Mouse (Mus musculus): ENCODE results near the gene Ehd3. TPM values are rescaled to one million over a fixed set of nuclear protein-coding genes. Genes with fewer than 3 reads are reported as not detected.
"Not testable (repeated sequence)": the region's sequence is repeated elsewhere in the genome, so short reads cannot be mapped to it uniquely, and the experiment has no call there.

Gene Ehd3
- polyA plus RNA-seq, 1 experiment from 2014 or later, result 2.7 TPM

- not testable (repeated sequence) for H3K4me3 ChIP-seq (ENCODE audit: control insufficient read depth in 1 of 2, insufficient read depth in 1 of 2, low read depth in 1 of 2, low read length in 2 of 2); ATAC-seq (ENCODE audit: insufficient number of reproducible peaks, insufficient read depth, low FRiP score, low read depth); H3K9me3 ChIP-seq (ENCODE audit: control insufficient read depth, low read length); H3K27me3 ChIP-seq (ENCODE audit: control insufficient read depth, insufficient read depth, low read length); H3K36me3 ChIP-seq (ENCODE audit: control insufficient read depth, insufficient read depth, low read length); H3K9ac ChIP-seq (ENCODE audit: low read length); H3K4me2 ChIP-seq (ENCODE audit: low read length)
- Histone ChIP-seq H3K27ac (replicated peaks in 1 of 2; ENCODE audit: control insufficient read depth in 1 of 2, insufficient read depth in 1 of 2, low read depth in 2 of 2, low read length in 2 of 2) (0 out of 4 replicates have a peak overlapping the region, but pooled peaks of 1 of the 2 experiments have one; percentile 14), H3K4me1 (ENCODE audit: control insufficient read depth in 2 of 2, insufficient read depth in 2 of 2, low read length in 2 of 2) (peaks cover 7 to 15% of the 10 kb centered on the region in 2 experiments)
- WGBS, result 15% methylated on average over 1 of the region's 1 CpGs
These were observed 35.9 kb downstream of the Ehd3 start for GRCm38 (mm10) chr17:73839876-73840275.

- Histone ChIP-seq H3K9ac (ENCODE audit: low read length) (no peak overlapping the region), H3K9me3 (ENCODE audit: control insufficient read depth, low read length) (no peaks in the 10 kb centered on the region), H3K4me1 (ENCODE audit: control insufficient read depth in 2 of 2, insufficient read depth in 2 of 2, low read length in 2 of 2) (peaks cover 7 to 15% of the 10 kb centered on the region in 2 experiments), H3K4me2 (ENCODE audit: low read length) (no peak overlapping the region), H3K27me3 (ENCODE audit: control insufficient read depth, insufficient read depth, low read length) (no peaks in the 10 kb centered on the region), H3K27ac (replicated peaks in 1 of 2; ENCODE audit: control insufficient read depth in 1 of 2, insufficient read depth in 1 of 2, low read depth in 2 of 2, low read length in 2 of 2) (no peak overlapping the region), H3K4me3 (ENCODE audit: control insufficient read depth in 1 of 2, insufficient read depth in 1 of 2, low read depth in 1 of 2, low read length in 2 of 2) (no peak overlapping the region), H3K36me3 (ENCODE audit: control insufficient read depth, insufficient read depth, low read length) (no peaks in the 10 kb centered on the region)
- WGBS, result 54% methylated on average over 1 of the region's 1 CpGs
- no peak for ATAC-seq (ENCODE audit: insufficient number of reproducible peaks, insufficient read depth, low FRiP score, low read depth)
These were observed 39.0 kb downstream of the Ehd3 start for GRCm38 (mm10) chr17:73842963-73843362.

GRCm38 (mm10) chr17:73845632-73846031, 41.7 kb downstream of the Ehd3 start:
- no peak for ATAC-seq (ENCODE audit: insufficient number of reproducible peaks, insufficient read depth, low FRiP score, low read depth)
- WGBS, result 57% methylated on average over 3 of the region's 3 CpGs

GRCm38 (mm10) chr17:73847399-73847798, 43.5 kb downstream of the Ehd3 start:
- no peak overlapping the region for H3K4me3 ChIP-seq (ENCODE audit: control insufficient read depth in 1 of 2, insufficient read depth in 1 of 2, low read depth in 1 of 2, low read length in 2 of 2)
- H3K27ac ChIP-seq (replicated peaks in 1 of 2; ENCODE audit: control insufficient read depth in 1 of 2, insufficient read depth in 1 of 2, low read depth in 2 of 2, low read length in 2 of 2), result no peak overlapping the region
- no peaks in the 10 kb centered on the region for H3K4me1 ChIP-seq (ENCODE audit: control insufficient read depth in 2 of 2, insufficient read depth in 2 of 2, low read length in 2 of 2)
- H3K9me3 ChIP-seq (ENCODE audit: control insufficient read depth, low read length), result no peaks in the 10 kb centered on the region
- 0 out of 2 replicates have a peak, but pooled peaks cover 5% of the 10 kb centered on the region for H3K27me3 ChIP-seq (ENCODE audit: control insufficient read depth, insufficient read depth, low read length)
- no peaks in the 10 kb centered on the region for H3K36me3 ChIP-seq (ENCODE audit: control insufficient read depth, insufficient read depth, low read length)
- WGBS, result 66% methylated on average over 1 of the region's 1 CpGs
- H3K9ac ChIP-seq (ENCODE audit: low read length), result no peak overlapping the region
- no peak overlapping the region for H3K4me2 ChIP-seq (ENCODE audit: low read length)
- no peak for ATAC-seq (ENCODE audit: insufficient number of reproducible peaks, insufficient read depth, low FRiP score, low read depth)

More at GRCm38 (mm10) chr17:73845632-73846031, 41.7 kb downstream of the Ehd3 start:
- Histone ChIP-seq H3K4me2 (ENCODE audit: low read length) (no peak overlapping the region), H3K4me3 (ENCODE audit: control insufficient read depth in 1 of 2, insufficient read depth in 1 of 2, low read depth in 1 of 2, low read length in 2 of 2) (no peak overlapping the region), H3K9me3 (ENCODE audit: control insufficient read depth, low read length) (no peaks in the 10 kb centered on the region), H3K4me1 (ENCODE audit: control insufficient read depth in 2 of 2, insufficient read depth in 2 of 2, low read length in 2 of 2) (peaks cover under 1 to 3% of the 10 kb centered on the region in 2 experiments; a peak in 2 of 4 replicates), H3K9ac (ENCODE audit: low read length) (no peak overlapping the region), H3K27me3 (ENCODE audit: control insufficient read depth, insufficient read depth, low read length) (no peaks in the 10 kb centered on the region), H3K27ac (replicated peaks in 1 of 2; ENCODE audit: control insufficient read depth in 1 of 2, insufficient read depth in 1 of 2, low read depth in 2 of 2, low read length in 2 of 2) (no peak overlapping the region), H3K36me3 (ENCODE audit: control insufficient read depth, insufficient read depth, low read length) (no peaks in the 10 kb centered on the region)

- H3K4me2 ChIP-seq (ENCODE audit: low read length), result no peak overlapping the region
- no peaks in the 10 kb centered on the region for H3K36me3 ChIP-seq (ENCODE audit: control insufficient read depth, insufficient read depth, low read length)
- H3K9me3 ChIP-seq (ENCODE audit: control insufficient read depth, low read length), result peaks cover 8% of the 10 kb centered on the region; the same call in 1 of the 2 replicates
- 0 out of 2 replicates have a peak, but pooled peaks cover 5% of the 10 kb centered on the region for H3K27me3 ChIP-seq (ENCODE audit: control insufficient read depth, insufficient read depth, low read length)
- WGBS, result 56% methylated on average over 11 of the region's 11 CpGs
- H3K4me1 ChIP-seq (ENCODE audit: control insufficient read depth in 2 of 2, insufficient read depth in 2 of 2, low read length in 2 of 2), result peaks cover 7 to 8% of the 10 kb centered on the region in 2 experiments; a peak in 2 of 4 replicates
- no peak overlapping the region for H3K27ac ChIP-seq (replicated peaks in 1 of 2; ENCODE audit: control insufficient read depth in 1 of 2, insufficient read depth in 1 of 2, low read depth in 2 of 2, low read length in 2 of 2)
- H3K4me3 ChIP-seq (ENCODE audit: control insufficient read depth in 1 of 2, insufficient read depth in 1 of 2, low read depth in 1 of 2, low read length in 2 of 2), result no peak overlapping the region
- ATAC-seq (ENCODE audit: insufficient number of reproducible peaks, insufficient read depth, low FRiP score, low read depth), result no peak
- H3K9ac ChIP-seq (ENCODE audit: low read length), result no peak overlapping the region
These were observed 49.1 kb downstream of the Ehd3 start for GRCm38 (mm10) chr17:73853041-73853440.

- Histone ChIP-seq H3K27ac (replicated peaks in 1 of 2; ENCODE audit: control insufficient read depth in 1 of 2, insufficient read depth in 1 of 2, low read depth in 2 of 2, low read length in 2 of 2) (no peak overlapping the region), H3K4me1 (ENCODE audit: control insufficient read depth in 2 of 2, insufficient read depth in 2 of 2, low read length in 2 of 2) (peaks cover 7 to 8% of the 10 kb centered on the region in 2 experiments; a peak in 2 of 4 replicates), H3K27me3 (ENCODE audit: control insufficient read depth, insufficient read depth, low read length) (0 out of 2 replicates have a peak, but pooled peaks cover 5% of the 10 kb centered on the region), H3K4me3 (ENCODE audit: control insufficient read depth in 1 of 2, insufficient read depth in 1 of 2, low read depth in 1 of 2, low read length in 2 of 2) (no peak overlapping the region), H3K9ac (ENCODE audit: low read length) (no peak overlapping the region), H3K9me3 (ENCODE audit: control insufficient read depth, low read length) (peaks cover 8% of the 10 kb centered on the region; the same call in 1 of the 2 replicates), H3K36me3 (ENCODE audit: control insufficient read depth, insufficient read depth, low read length) (no peaks in the 10 kb centered on the region), H3K4me2 (ENCODE audit: low read length) (no peak overlapping the region)
- ATAC-seq (ENCODE audit: insufficient number of reproducible peaks, insufficient read depth, low FRiP score, low read depth), result no peak
- WGBS, result 70% methylated on average over 4 of the region's 4 CpGs
These were observed 49.8 kb downstream of the Ehd3 start for GRCm38 (mm10) chr17:73853717-73854116.

GRCm38 (mm10) chr17:73869008-73869685, 65.2 kb downstream of the Ehd3 start:
- H3K4me3 ChIP-seq (ENCODE audit: control insufficient read depth in 1 of 2, insufficient read depth in 1 of 2, low read depth in 1 of 2, low read length in 2 of 2), result no peak overlapping the region
- no peaks in the 10 kb centered on the region for H3K27me3 ChIP-seq (ENCODE audit: control insufficient read depth, insufficient read depth, low read length)
- no peak overlapping the region for H3K27ac ChIP-seq (replicated peaks in 1 of 2; ENCODE audit: control insufficient read depth in 1 of 2, insufficient read depth in 1 of 2, low read depth in 2 of 2, low read length in 2 of 2)
- no peaks in the 10 kb centered on the region for H3K4me1 ChIP-seq (ENCODE audit: control insufficient read depth in 2 of 2, insufficient read depth in 2 of 2, low read length in 2 of 2)
- H3K4me2 ChIP-seq (ENCODE audit: low read length), result no peak overlapping the region
- no peak for ATAC-seq (ENCODE audit: insufficient number of reproducible peaks, insufficient read depth, low FRiP score, low read depth)
- no peaks in the 10 kb centered on the region for H3K9me3 ChIP-seq (ENCODE audit: control insufficient read depth, low read length)
- no peaks in the 10 kb centered on the region for H3K36me3 ChIP-seq (ENCODE audit: control insufficient read depth, insufficient read depth, low read length)
- 85% methylated on average over 9 of the region's 9 CpGs for WGBS
- H3K9ac ChIP-seq (ENCODE audit: low read length), result no peak overlapping the region

Measured in heart, embryonic 14.5 days (tissue).